Mouse (Mus musculus) retina, postnatal 1 day (tissue): ENCODE measurements around the gene Mcoln1.

Experiments
- DNase-seq: peaks from one replicate; pipeline ENCODE4 v3.0.0-alpha.2; 2012

Mcoln1 gene

GRCm38 (mm10) chr8:3500235-3501090 lies at the start of gene Mcoln1:
Mcoln1 (plus strand) TSS chr8:3500457.
- DNase-seq: peak; percentile 99

- DNase-seq: peak; percentile 73
Observed at GRCm38 (mm10) chr8:3450670-3451069, 49.6 kb upstream of the Mcoln1 start.

- DNase-seq: no peak
Observed at GRCm38 (mm10) chr8:3451992-3452391, 48.3 kb upstream of the Mcoln1 start.

- no peak for DNase-seq
Observed at GRCm38 (mm10) chr8:3463248-3463647, 37.0 kb upstream of the Mcoln1 start.

- peak; percentile 77 for DNase-seq
Observed at GRCm38 (mm10) chr8:3464309-3464708, 35.9 kb upstream of the Mcoln1 start.

- DNase-seq: peak; percentile 97
Observed at GRCm38 (mm10) chr8:3467006-3467885, 33.0 kb upstream of the Mcoln1 start, which contains the start of gene Pex11g. Pex11g (minus strand) TSS chr8:3467680.

GRCm38 (mm10) chr8:3467886-3468545 lies 32.2 kb upstream of the Mcoln1 start:
- DNase-seq: no peak

- DNase-seq: no peak
Observed at GRCm38 (mm10) chr8:3468838-3469237, 31.4 kb upstream of the Mcoln1 start.

DNA sequence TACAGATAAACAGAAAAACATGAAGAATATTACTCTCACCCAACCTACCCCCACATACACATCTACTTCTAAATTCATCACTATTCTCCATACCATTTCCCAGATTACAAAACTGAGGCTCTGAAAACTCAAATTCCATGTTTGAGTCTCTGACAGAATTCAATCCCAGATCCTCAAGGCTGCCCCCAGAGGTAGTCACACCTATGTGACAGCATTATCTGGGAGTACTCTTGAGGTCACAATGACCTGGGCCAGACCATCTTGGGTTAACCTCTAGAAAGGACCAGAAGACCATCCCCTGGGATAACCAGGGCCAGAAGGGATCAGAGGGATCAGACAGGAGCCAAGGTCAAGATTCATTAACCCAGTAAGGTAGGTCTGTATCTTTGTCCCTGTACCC lies 29.7 kb upstream of the Mcoln1 start, which contains the start of gene Tex45:
Gene Tex45, plus strand, starts transcription at position 301 of the 400 bp plus-strand sequence.
- DNase-seq: no peak

GRCm38 (mm10) chr8:3475715-3476429 lies 24.4 kb upstream of the Mcoln1 start:
- DNase-seq: peak; percentile 48

- DNase-seq: no peak
Observed at GRCm38 (mm10) chr8:3480221-3480785, 20.0 kb upstream of the Mcoln1 start.

GRCm38 (mm10) chr8:3481605-3482004 lies 18.7 kb upstream of the Mcoln1 start:
- no peak for DNase-seq

GRCm38 (mm10) chr8:3482240-3482740 lies 18.0 kb upstream of the Mcoln1 start:
- DNase-seq: no peak

GRCm38 (mm10) chr8:3483546-3483945 lies 16.7 kb upstream of the Mcoln1 start:
- no peak for DNase-seq

DNA sequence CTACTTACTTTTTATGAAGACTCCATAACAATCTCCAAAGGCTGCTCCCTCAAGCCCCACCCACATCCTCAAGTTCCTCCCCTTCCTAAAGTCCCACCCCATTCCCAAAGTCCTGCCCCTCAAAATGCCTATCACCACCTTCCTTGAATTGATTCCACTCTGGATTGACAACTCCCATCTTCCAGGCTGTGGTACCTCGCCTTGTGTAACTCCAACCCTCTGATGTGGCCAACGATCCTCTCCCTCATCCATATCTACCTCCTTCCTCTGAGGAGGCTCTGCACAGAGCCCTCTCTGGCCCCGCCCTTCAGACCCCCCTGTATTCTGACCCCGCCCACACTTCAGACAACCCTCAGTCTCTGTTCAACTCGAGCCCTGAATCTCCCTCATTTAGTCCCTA lies 15.1 kb upstream of the Mcoln1 start:
- DNase-seq: no peak

DNA sequence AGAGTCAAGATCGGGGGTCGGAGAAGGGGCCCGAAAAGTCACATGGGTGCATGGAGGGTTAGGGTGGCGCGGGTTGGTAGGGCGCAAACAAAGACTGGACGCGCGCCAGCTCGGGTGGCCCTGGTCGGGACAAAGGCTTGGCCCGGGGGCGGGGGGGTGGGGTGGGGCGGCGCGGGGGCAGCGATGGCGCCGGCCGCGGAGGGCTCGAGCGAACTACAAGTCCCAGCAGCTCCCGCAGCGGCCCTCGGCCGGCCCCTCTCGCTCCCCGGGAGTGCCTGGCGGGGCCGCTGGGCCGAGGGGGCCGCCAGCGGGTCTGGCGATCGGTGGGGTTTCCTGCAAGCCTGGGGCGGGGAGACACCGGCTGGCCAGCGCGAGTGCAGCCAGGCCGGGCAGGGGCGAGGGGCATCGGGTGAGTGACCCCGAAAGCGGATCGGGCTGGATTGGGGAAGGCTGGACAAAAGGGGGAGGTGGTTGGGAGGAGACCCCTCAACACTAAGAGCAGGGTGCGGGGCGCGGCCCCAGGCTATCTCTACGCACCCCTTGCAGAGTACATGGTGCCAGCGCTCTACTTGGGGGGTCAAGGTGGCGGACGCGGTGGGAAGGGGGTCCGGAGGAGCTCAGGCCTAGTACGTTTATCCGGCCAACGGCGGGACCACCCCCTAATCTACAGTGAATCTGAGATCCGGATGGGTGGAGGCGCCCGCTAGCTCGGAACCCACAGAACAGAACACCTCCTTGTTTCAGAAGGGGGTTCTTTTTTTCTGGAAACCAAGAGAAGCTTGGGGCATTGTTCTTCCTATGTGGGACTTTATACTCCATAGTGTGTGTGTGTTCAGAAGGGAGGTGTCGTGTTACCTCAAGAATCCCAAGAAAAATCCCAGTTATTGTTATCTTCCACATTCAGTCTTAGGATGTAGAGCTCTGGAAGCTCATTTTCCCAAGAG lies 7.1 kb upstream of the Mcoln1 start, which contains the start of gene Zfp358:
Gene Zfp358, plus strand, starts transcription at position 238 of the 944 bp plus-strand sequence.
- DNase-seq: peak; percentile 92

- no peak for DNase-seq
Observed at GRCm38 (mm10) chr8:3493845-3494208, 6.4 kb upstream of the Mcoln1 start.

DNA sequence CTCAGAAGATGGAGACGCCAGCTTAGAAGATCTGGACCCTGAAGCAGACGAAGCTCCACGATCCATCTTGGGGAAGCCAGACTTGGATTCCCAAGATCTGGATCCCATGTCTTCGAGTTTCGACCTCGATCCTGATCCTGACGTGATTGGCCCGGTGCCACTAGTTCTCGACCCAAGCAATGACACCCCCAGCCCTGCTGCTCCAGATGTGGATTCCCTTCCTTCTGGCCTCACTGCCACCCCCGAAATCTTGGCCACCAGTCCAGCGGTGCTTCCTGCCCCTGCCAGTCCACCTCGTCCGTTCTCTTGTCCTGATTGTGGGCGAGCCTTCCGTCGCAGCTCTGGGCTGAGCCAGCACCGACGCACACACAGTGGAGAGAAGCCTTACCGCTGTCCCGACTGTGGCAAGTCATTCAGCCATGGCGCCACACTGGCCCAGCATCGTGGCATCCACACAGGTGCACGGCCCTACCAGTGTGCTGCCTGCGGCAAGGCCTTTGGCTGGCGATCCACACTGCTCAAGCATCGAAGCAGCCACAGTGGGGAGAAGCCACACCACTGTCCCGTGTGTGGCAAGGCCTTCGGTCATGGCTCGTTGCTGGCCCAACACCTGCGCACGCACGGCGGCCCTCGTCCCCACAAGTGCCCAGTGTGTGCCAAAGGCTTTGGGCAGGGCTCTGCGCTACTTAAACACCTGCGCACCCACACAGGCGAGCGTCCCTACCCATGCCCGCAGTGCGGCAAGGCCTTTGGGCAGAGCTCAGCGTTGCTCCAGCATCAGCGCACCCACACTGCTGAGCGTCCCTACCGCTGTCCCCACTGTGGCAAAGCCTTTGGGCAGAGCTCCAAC lies 4.5 kb upstream of the Mcoln1 start:
- DNase-seq: no peak

DNA sequence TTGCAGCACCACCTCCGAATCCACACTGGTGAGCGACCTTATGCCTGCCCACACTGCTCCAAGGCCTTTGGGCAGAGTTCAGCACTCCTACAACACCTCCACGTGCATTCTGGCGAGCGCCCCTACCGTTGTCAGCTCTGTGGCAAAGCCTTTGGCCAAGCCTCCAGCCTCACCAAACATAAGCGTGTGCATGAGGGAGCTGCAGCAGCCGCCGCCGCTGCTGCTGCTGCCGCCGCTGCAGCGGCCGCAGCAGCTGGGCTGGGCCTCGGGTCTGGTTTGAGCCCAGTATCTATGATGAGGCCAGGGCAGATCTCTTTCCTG lies 3.9 kb upstream of the Mcoln1 start:
- DNase-seq: no peak

GRCm38 (mm10) chr8:3498583-3498982 lies 1.7 kb upstream of the Mcoln1 start:
- DNase-seq: no peak
